Mouse (Mus musculus): Measurements from ENCODE around the gene Hs2st1.

The Hs2st1 gene

GRCm38 (mm10) chr3:144380921-144381320, 189.1 kb downstream of the Hs2st1 start:
- DNase-seq: peak; percentile 98

- no peak for DNase-seq
Measured at GRCm38 (mm10) chr3:144379801-144380200, 190.2 kb downstream of the Hs2st1 start.

Data from heart, adult 11 months (tissue).